Mouse (Mus musculus) lung, adult 2 months (tissue): ENCODE results near the gene Tmem141.

Experiments
- CTCF ChIP-seq: fragments of 200-500 bp; IDR thresholded peaks from 2 replicates; pipeline ENCODE4 v1.5.1; 2011; ENCODE audit warnings: mild to moderate bottlenecking, low read length, control low read depth; ENCODE audit not compliant: insufficient read depth
- POLR2A ChIP-seq: fragments of 200-500 bp; IDR thresholded peaks from 2 replicates; pipeline ENCODE4 v1.6.1; 2011; ENCODE audit warnings: low read depth, mild to moderate bottlenecking, control low read depth, low read length, borderline replicate concordance; ENCODE audit errors: extremely low read depth

DNA sequence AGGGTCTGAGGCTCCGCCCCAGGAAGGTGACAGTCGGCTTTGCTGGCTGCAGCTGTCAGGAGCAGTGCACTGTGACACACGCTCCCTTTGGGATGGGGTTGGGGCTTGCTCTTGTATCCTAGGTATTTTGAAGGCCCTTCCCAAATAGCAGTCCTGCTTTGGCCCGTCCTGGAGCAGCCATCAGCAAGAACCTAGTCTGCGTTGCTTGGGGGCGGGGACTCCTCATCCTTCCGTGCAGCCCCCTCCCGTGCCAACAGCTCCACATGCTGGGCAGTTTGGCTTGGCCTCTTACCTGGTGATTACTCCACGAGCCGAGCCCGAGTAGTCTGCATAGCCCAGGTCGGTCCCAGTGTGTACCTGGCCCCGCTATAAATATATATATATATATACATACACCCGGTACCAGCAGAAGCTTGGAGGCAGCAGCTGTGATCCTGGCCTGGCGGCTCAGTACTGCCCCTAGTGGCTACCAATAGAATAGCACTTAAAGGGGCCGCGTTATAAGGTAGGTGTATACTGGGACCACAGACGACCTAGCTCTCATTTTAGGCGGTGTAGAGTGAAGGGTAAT is 40.4 kb downstream of the Tmem141 start, which contains the start of gene Ajm1:
- TF ChIP-seq CTCF (peak; percentile 80), POLR2A (no peak)
